Mouse (Mus musculus) intestine, embryonic 14.5 days (tissue): ENCODE measurements at regions not wholly inside any gene's neighbourhood (a gene's known extent, or its start where the extent isn't known, plus 50 kb on each side); places are given as distances from the start of the nearest gene placed in this dataset.

Experiments used
- ATAC-seq: fragments of 200-750 bp; cut with Nextera tagmentation; replicated peaks from 2 replicates; pipeline ENCODE4 v1.8.0; 2017; ENCODE audit warnings: low read depth, moderate number of reproducible peaks, moderate TSS enrichment, moderate library complexity; ENCODE audit not compliant: low FRiP score, low TSS enrichment
- DNase-seq: peaks from one replicate; pipeline ENCODE4 v3.0.0-alpha.2; 2018; ENCODE audit warnings: low spot score
- H3K27ac ChIP-seq: fragments of 300-500 bp; sonication (generic); 2 replicates; pipeline ENCODE4 v1.5.1; 2014; ENCODE audit warnings: low read depth, mild to moderate bottlenecking, control low read depth
- H3K27me3 ChIP-seq: fragments of 300-500 bp; sonication (generic); replicated peaks from 2 replicates; pipeline ENCODE4 v1.6.1; 2014; ENCODE audit warnings: low read length, control low read depth; ENCODE audit not compliant: control insufficient read depth, insufficient read depth
- H3K36me3 ChIP-seq: fragments of 300-500 bp; sonication (generic); 2 replicates; pipeline ENCODE4 v1.6.1; 2014; ENCODE audit warnings: low read length, control low read depth; ENCODE audit not compliant: control insufficient read depth, insufficient read depth
- H3K4me1 ChIP-seq: fragments of 300-500 bp; sonication (generic); replicated peaks from 2 replicates; pipeline ENCODE4 v1.6.1; 2014; ENCODE audit warnings: low read length, control low read depth, mixed read lengths; ENCODE audit not compliant: control insufficient read depth, insufficient read depth
- H3K4me2 ChIP-seq: fragments of 300-500 bp; sonication (generic); 2 replicates; pipeline ENCODE4 v1.6.1; 2014; ENCODE audit warnings: low read length
- H3K4me3 ChIP-seq: fragments of 300-500 bp; sonication (generic); 2 replicates; pipeline ENCODE4 v1.5.1; 2014; ENCODE audit warnings: low read depth, low read length, control low read depth, mixed read lengths
- H3K9ac ChIP-seq: fragments of 300-500 bp; sonication (generic); 2 replicates; pipeline ENCODE4 v1.6.1; 2014; ENCODE audit warnings: mild to moderate bottlenecking, low read length
- H3K9me3 ChIP-seq: fragments of 300-500 bp; sonication (generic); 2 replicates; pipeline ENCODE4 v1.6.1; 2016; ENCODE audit warnings: low read length, control low read depth; ENCODE audit not compliant: control insufficient read depth
- WGBS: fragments of 180-500 bp; shearing (Covaris S2); extraction: QIAGEN DNeasy Blood & Tissue Kit; methylation state at CpG from one replicate; pipeline ENCODE4 v1.1.7; 2014; 5-methylcytosine and 5-hydroxymethylcytosine counted together

DNA sequence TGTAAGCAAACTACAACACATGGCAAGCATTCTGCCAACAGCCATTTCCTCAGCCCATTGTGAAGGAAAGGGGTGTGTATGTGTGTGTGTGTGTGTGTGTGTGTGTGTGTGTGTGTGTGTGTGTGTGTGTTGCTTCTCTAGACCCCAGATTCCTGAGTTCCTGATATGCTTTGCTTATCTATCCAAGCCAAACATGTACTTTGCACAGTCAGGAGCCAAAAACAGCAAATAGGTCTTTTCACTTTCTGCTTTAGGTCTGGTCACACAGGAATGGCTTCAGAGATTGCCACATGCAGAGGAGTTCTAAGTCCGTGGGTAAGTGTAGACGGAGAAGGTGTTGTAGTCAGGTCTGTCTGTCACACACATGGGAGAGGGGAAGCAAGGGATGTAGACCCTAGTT lies 216.7 kb downstream of the Sec61b start:
- Histone ChIP-seq H3K4me2 (no peak overlapping the region), H3K9ac (no peak overlapping the region), H3K36me3 (no peaks in the 10 kb centered on the region), H3K4me3 (no peak overlapping the region), H3K27ac (no peak overlapping the region), H3K4me1 (no peaks in the 10 kb centered on the region), H3K9me3 (no peaks in the 10 kb centered on the region), H3K27me3 (no peaks in the 10 kb centered on the region)
- 78% methylated on average over 2 of the region's 2 CpGs for WGBS
- DNase-seq (no peak), ATAC-seq (no peak)

DNA sequence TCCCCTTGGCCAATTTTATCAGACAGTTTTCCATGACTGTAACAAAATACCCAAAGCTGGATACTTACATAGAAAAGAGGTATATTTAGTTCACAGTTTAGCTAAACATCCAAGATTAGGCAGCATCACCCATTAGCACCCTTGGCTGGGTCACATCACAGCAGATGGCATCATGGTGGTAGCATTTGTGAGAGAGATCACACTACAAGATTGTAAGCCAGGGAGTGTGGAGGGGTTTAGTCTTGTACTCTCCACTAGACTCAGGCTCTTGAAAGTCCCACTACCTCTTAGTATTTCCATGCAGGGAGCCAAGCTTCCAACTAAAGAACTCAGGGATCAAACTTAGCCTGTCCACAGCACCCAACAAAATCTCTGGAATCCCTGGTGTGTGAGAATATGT lies 218.2 kb downstream of the Sec61b start:
- no peak overlapping the region for H3K9ac ChIP-seq
- DNase-seq = no peak
- no peaks in the 10 kb centered on the region for H3K4me1 ChIP-seq
- H3K27me3 ChIP-seq = no peaks in the 10 kb centered on the region
- no peak overlapping the region for H3K4me2 ChIP-seq
- no peaks in the 10 kb centered on the region for H3K36me3 ChIP-seq
- H3K4me3 ChIP-seq = no peak overlapping the region
- H3K27ac ChIP-seq = no peak overlapping the region
- no peaks in the 10 kb centered on the region for H3K9me3 ChIP-seq
- no peak for ATAC-seq

DNA sequence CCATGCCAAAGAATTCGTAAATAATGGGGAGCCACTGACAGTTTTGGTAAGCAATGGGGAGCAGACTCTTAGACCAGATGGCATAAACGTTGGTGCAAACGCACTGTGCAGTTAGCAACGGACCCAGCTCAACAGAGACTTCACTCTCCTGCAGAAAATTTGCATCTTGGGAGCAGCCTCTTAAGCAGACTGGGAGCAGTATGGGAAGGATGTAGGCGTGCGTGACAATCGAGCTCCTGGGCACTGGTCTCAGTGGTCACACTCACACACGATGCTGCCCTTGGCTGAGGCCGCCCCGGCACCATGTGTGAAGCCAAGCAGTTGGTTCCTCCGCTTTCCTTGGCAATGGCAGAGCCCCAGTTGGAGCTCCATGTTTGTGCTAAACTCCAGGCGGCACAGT lies 218.8 kb downstream of the Sec61b start:
- Histone ChIP-seq H3K4me3 (no peak overlapping the region), H3K9ac (no peak overlapping the region), H3K36me3 (no peaks in the 10 kb centered on the region), H3K4me2 (no peak overlapping the region), H3K4me1 (no peaks in the 10 kb centered on the region), H3K9me3 (no peaks in the 10 kb centered on the region), H3K27me3 (no peaks in the 10 kb centered on the region), H3K27ac (no peak overlapping the region)
- no peak for DNase-seq
- ATAC-seq = no peak
- 65% methylated on average over 12 of the region's 12 CpGs for WGBS

DNA sequence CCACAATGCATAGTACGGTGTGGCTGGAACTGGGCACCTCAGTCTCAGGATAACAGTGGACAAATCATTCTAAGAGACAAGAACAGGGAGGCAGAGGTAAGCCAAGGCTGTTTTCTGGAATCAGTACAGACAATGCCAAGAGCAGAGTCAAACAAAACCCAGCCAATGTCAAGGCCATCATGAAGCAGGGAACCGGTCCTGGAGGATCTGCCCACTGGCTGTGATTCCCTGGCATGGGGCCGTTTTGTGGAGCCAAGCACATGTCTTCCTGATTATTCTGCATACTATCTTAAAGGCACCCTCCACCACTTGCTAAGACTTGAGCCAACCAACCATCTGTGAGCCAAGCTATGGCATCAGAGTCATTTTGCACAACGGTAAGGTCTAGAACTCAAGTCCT lies 222.6 kb downstream of the Sec61b start:
- no peak for ATAC-seq
- H3K27me3 ChIP-seq = no peaks in the 10 kb centered on the region
- H3K9me3 ChIP-seq = no peaks in the 10 kb centered on the region
- H3K36me3 ChIP-seq = no peaks in the 10 kb centered on the region
- H3K4me1 ChIP-seq = no peaks in the 10 kb centered on the region
- no peak overlapping the region for H3K4me2 ChIP-seq
- H3K4me3 ChIP-seq = no peak overlapping the region
- no peak for DNase-seq
- H3K27ac ChIP-seq = no peak overlapping the region
- 92% methylated on average over 4 of the region's 4 CpGs for WGBS
- no peak overlapping the region for H3K9ac ChIP-seq

DNA sequence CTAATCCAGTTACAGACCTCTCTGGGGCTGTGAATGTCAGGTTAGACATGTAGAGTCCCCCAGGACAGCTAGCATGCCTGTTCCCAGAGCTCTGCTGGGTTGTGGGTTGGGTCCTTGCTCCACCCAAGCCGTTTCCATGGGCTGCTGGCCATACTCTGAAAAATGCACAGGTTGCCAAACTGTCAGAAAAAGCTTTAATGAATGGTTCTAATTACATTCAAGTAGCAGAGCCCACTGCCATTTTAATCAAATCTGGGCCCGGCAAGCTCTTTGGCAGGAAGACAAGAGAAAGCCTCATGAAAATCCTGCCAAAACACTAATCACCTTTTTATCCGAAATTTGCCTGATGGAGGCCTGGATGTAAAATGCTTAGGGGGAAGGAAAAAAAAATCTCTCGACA lies 224.1 kb downstream of the Sec61b start:
- Histone ChIP-seq H3K4me1 (no peaks in the 10 kb centered on the region), H3K27ac (no peak overlapping the region), H3K4me2 (no peak overlapping the region), H3K9me3 (no peaks in the 10 kb centered on the region), H3K4me3 (no peak overlapping the region), H3K27me3 (no peaks in the 10 kb centered on the region), H3K36me3 (no peaks in the 10 kb centered on the region), H3K9ac (no peak overlapping the region)
- ATAC-seq (no peak), DNase-seq (no peak)
- WGBS = 60% methylated on average over 4 of the region's 4 CpGs

DNA sequence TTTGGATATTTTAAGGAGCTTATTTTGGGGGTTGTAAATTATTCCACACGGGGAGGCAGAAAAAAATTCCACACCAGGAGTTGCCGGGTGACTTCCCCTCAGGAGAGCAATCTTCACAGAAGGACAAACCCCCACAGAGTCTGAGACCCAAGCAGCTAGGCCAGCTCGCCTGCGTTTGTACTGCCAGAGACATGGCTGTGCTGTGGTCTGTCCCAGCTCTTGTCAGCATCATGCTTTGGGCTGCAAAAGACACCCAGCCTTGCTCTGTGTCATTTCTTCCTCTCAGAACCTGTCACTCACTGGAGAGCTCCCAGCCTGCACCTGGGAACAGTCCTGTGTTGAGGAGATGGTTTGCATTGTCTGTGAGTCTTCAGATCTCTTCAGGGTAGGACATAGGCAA lies 224.5 kb downstream of the Sec61b start:
- H3K4me2 ChIP-seq = no peak overlapping the region
- DNase-seq (no peak), ATAC-seq (no peak)
- no peak overlapping the region for H3K4me3 ChIP-seq
- no peaks in the 10 kb centered on the region for H3K9me3 ChIP-seq
- H3K36me3 ChIP-seq = no peaks in the 10 kb centered on the region
- no peaks in the 10 kb centered on the region for H3K4me1 ChIP-seq
- 56% methylated on average over 4 of the region's 4 CpGs for WGBS
- no peaks in the 10 kb centered on the region for H3K27me3 ChIP-seq
- H3K9ac ChIP-seq = no peak overlapping the region
- H3K27ac ChIP-seq = no peak overlapping the region

DNA sequence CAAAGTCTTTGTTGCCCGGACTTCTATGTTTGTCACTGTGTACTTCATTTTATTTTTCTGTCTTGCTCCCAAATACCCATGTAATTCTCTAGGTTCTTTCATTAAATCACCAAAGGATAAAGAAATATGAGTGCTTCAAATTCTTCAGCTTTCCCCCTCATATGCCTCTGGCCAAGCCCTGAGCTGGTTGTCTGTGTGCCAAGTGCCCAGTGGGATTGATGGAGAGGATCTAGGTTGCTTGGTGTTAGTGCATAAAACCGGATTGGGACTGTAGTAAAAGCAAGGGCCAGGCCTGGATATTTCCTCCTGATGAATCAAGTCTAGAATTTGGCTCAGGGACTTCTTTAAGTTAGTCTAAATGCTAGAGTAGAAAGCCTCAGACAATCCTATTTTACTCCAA lies 229.0 kb downstream of the Sec61b start:
- H3K4me1 ChIP-seq = no peaks in the 10 kb centered on the region
- no peak overlapping the region for H3K9ac ChIP-seq
- H3K4me3 ChIP-seq = no peak overlapping the region
- H3K27ac ChIP-seq = no peak overlapping the region
- no peaks in the 10 kb centered on the region for H3K27me3 ChIP-seq
- 84% methylated on average over 2 of the region's 2 CpGs for WGBS
- no peak overlapping the region for H3K4me2 ChIP-seq
- H3K36me3 ChIP-seq = no peaks in the 10 kb centered on the region
- H3K9me3 ChIP-seq = no peaks in the 10 kb centered on the region
- ATAC-seq = no peak
- DNase-seq = no peak

DNA sequence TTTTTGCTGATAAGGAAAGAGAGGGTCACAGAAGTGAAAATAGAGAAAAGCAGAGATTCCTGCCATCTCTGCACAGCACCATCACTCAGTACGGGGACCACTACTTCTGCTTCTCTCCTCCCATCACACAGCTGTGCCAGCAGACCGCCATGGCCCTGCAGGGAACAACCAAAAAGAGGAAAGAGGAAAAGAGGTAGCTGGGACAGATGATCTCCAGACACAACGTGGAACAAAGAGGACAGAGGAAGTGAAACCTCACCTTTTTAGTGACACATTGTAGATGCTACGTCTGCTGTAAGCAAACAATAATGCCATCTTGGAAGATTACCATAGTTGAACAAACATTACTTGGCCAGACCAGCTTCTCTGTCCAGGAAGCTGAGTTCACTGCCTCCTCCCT lies 230.1 kb downstream of the Sec61b start:
- H3K4me3 ChIP-seq = no peak overlapping the region
- no peaks in the 10 kb centered on the region for H3K9me3 ChIP-seq
- no peak overlapping the region for H3K9ac ChIP-seq
- no peaks in the 10 kb centered on the region for H3K4me1 ChIP-seq
- H3K27ac ChIP-seq = no peak overlapping the region
- no peaks in the 10 kb centered on the region for H3K27me3 ChIP-seq
- no peaks in the 10 kb centered on the region for H3K36me3 ChIP-seq
- no peak overlapping the region for H3K4me2 ChIP-seq
- DNase-seq = no peak
- ATAC-seq = no peak
- 75% methylated on average over 4 of the region's 4 CpGs for WGBS

DNA sequence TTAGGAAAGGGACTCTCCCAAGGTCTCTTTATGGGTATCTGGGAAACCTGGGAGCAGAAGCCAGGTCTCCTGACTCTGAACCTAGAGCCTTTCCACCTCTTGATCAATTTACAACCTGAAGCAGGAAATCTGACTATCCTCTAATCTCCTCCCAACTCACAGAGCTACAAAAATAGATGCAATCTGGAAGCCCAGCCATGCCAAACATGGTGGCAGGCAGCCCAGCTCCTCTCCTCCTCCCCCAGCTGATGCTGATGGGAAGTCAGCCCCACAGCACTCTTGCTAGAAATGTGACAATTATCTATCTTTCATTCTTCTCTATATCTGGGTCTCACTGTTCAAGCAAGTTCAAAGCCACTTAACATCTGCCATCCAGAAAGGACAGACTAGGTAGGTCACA lies 233.5 kb downstream of the Sec61b start:
- no peaks in the 10 kb centered on the region for H3K9me3 ChIP-seq

More for the DNA sequence above, 233.5 kb downstream of the Sec61b start:
- no peaks in the 10 kb centered on the region for H3K4me1 ChIP-seq
- H3K27ac ChIP-seq = no peak overlapping the region
- no peaks in the 10 kb centered on the region for H3K36me3 ChIP-seq
- DNase-seq = no peak
- H3K4me3 ChIP-seq = no peak overlapping the region
- ATAC-seq = no peak
- H3K4me2 ChIP-seq = no peak overlapping the region
- no peak overlapping the region for H3K9ac ChIP-seq
- no peaks in the 10 kb centered on the region for H3K27me3 ChIP-seq
